Mouse (Mus musculus) granulocyte monocyte progenitor cell, adult 5-6 weeks (primary cell): Measurements from ENCODE around the gene Lrrc2. TPM values are rescaled to one million over a fixed set of nuclear protein-coding genes. Genes with fewer than 3 reads are reported as not detected.

Experiments
- ATAC-seq: replicated peaks from 2 replicates; pipeline ENCODE4 v1.8.0; 2016; ENCODE audit warnings: mild to moderate bottlenecking, moderate TSS enrichment, inconsistent platforms; ENCODE audit not compliant: poor library complexity, severe bottlenecking
- total RNA-seq, 2 experiments: library from RNA; stranded (forward) in 1 of 2; stranded (reverse) in 1 of 2; fragments of 200-712, 200-1000 nt in 1 of 2; fragments of >200 nt in 1 of 2; fragmentation: Nextera tagmentation in 1 of 2; gene quantifications; 2 replicates each; pipeline ENCODE4 v1.2.3; 2014 to 2017

The Lrrc2 gene
- total RNA-seq, 2 experiments from 2014 or later, result 0.21 TPM; not detected in 1

- ATAC-seq, result peak; percentile 34; the same call in 1 of the 2 replicates
These were observed 4.7 kb upstream of the Lrrc2 start for GRCm38 (mm10) chr9:110946548-110947044.

GRCm38 (mm10) chr9:110947261-110947661, 4.1 kb upstream of the Lrrc2 start:
- no peak for ATAC-seq

- ATAC-seq, result no peak
These were observed 3.4 kb upstream of the Lrrc2 start for GRCm38 (mm10) chr9:110947900-110948299.

GRCm38 (mm10) chr9:110948813-110949310, 2.5 kb upstream of the Lrrc2 start:
- ATAC-seq, result no peak

GRCm38 (mm10) chr9:110950109-110950508, 1.2 kb upstream of the Lrrc2 start:
- no peak for ATAC-seq

- ATAC-seq, result peak; percentile 78
These were observed 521 bp downstream of the Lrrc2 start for GRCm38 (mm10) chr9:110951866-110952265.

GRCm38 (mm10) chr9:110952398-110952797, 1.1 kb downstream of the Lrrc2 start:
- ATAC-seq, result peak; percentile 20; the same call in 1 of the 2 replicates

GRCm38 (mm10) chr9:110952931-110953549, 1.7 kb downstream of the Lrrc2 start:
- no peak for ATAC-seq

- peak; percentile 40 for ATAC-seq
These were observed 2.5 kb downstream of the Lrrc2 start for GRCm38 (mm10) chr9:110953550-110954461.

- no peak for ATAC-seq
These were observed 3.5 kb downstream of the Lrrc2 start for GRCm38 (mm10) chr9:110954681-110955445.

GRCm38 (mm10) chr9:110955962-110956361, 4.6 kb downstream of the Lrrc2 start:
- ATAC-seq, result no peak

- no peak for ATAC-seq
These were observed 8.3 kb downstream of the Lrrc2 start for GRCm38 (mm10) chr9:110959669-110960068.

- no peak for ATAC-seq
These were observed 9.1 kb downstream of the Lrrc2 start for GRCm38 (mm10) chr9:110960230-110961149.

- no peak for ATAC-seq
These were observed 10.0 kb downstream of the Lrrc2 start for GRCm38 (mm10) chr9:110961386-110961785.

- no peak for ATAC-seq
These were observed 12.3 kb downstream of the Lrrc2 start for GRCm38 (mm10) chr9:110963566-110964115.

- ATAC-seq, result no peak
These were observed 13.9 kb downstream of the Lrrc2 start for GRCm38 (mm10) chr9:110965062-110965909.

- ATAC-seq, result no peak
These were observed 14.5 kb downstream of the Lrrc2 start for GRCm38 (mm10) chr9:110965910-110966231.

GRCm38 (mm10) chr9:110979411-110979810, 28.1 kb downstream of the Lrrc2 start:
- ATAC-seq, result no peak
